Mouse (Mus musculus) kidney, adult 9 months (tissue): ENCODE measurements around the gene Vamp5.

ENCODE experiments used
- DNase-seq: peaks from one replicate; pipeline ENCODE4 v3.0.0; 2022

Gene Vamp5

GRCm38 (mm10) chr6:72380131-72380770, at the start of gene Vamp5:
Gene Vamp5, minus strand, starts transcription at chr6:72380468.
- peak; percentile 88 for DNase-seq

DNA sequence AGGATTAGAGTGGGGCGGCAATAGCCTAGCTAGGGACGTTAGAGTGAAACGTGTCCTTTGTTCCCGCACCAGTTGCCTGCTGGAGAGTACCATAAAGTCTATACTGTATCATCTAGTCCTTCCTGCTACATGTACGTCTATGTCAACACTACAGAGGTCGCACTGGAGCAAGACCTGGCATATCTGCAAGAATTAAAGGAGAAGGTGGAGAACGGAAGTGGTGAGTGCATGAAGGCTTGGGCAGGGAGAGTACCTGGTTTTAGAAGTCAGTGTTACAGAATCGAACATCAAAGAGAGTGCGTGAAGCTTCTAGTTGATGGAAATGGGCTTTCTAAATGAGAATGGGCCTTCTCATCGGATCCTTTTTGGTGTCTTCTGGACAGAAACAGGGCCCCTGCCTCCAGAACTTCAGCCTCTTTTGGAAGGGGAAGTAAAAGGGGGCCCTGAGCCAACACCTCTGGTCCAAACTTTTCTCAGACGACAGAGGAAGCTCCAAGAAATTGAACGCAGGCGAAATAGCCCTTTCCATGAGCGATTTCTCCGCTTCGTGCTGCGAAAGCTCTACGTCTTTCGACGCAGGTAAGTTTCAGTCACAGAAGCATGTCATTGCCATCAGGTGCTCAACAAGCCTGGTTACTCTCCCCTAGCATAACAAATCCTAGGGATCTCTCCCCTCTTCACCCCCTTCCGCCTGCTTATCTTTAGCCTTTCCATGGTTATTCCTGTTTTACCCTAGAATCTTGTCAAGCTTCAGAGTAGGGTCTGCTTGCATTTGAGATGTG, 49.0 kb upstream of the Vamp5 start:
- no peak for DNase-seq

GRCm38 (mm10) chr6:72428036-72428435, 47.8 kb upstream of the Vamp5 start:
- peak; percentile 85 for DNase-seq

- no peak for DNase-seq
Observed at GRCm38 (mm10) chr6:72425646-72426045, 45.4 kb upstream of the Vamp5 start.

GRCm38 (mm10) chr6:72420901-72421300, 40.6 kb upstream of the Vamp5 start:
- DNase-seq, result no peak

GRCm38 (mm10) chr6:72419806-72420205, 39.5 kb upstream of the Vamp5 start:
- no peak for DNase-seq

GRCm38 (mm10) chr6:72418279-72418678, 38.0 kb upstream of the Vamp5 start:
- DNase-seq, result no peak

DNA sequence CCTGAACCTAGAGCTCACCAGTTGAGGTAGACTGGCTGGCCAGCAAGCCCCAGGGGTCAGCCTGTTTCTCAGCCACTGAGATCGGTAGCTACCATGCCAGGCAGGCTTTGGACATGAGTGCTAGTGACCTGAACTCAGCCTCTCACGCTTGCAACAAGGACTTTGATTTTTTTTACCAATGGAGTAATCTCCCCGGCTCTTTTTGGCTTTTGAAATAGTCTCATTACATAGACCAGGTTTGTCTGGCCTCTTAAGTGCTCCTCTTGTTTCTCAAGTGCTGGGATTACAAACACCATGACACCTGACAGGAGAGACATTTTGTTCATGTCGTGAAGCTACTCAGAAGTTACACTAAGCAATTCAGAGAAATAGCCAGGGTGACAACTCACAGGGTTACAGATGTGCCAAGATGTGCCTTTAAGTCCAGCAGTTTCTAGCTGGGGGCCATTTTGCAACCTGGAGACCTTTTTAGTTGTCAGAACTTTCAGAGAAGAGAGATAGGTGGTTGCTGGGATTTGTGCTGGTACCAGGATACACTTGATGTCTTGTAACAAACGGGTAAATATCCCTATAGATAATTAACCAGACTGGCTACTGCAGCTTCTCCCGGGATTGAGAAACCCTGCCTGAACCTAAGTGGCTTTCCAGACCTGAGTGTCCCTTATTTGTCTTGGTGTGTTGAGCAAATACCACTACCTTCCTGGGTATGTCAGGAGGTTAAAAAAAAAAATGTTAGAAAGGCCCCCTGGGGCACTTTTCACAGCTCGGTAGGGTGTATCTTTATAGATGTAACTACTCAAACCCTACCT, 35.9 kb upstream of the Vamp5 start:
- no peak for DNase-seq

DNA sequence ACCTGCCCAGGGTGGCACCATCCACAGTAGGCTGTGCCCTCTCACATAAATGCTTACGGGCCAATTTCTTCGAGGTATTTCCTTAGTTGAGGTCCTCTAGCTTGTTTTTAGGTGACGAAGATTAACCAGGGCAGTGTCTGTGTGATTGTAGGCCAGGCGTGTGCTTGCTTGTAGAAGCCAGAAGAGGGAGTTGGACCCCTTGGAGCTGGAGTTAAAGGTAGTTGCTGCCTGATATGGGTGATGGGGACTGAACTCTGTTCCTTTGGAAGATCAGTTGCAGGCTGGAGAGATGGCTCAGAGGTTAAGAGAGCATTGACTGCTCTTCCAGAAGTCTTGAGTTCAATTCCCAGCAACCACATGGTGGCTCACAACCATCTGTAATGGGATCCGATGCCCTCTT, 34.9 kb upstream of the Vamp5 start:
- no peak for DNase-seq

GRCm38 (mm10) chr6:72414076-72414756, 33.9 kb upstream of the Vamp5 start, which contains the start of gene Ggcx:
Gene Ggcx, plus strand, starts transcription at chr6:72414308.
- DNase-seq, result peak; percentile 97

GRCm38 (mm10) chr6:72410518-72410917, 30.2 kb upstream of the Vamp5 start:
- DNase-seq, result no peak

- no peak for DNase-seq
Observed at GRCm38 (mm10) chr6:72410003-72410402, 29.7 kb upstream of the Vamp5 start.

DNA sequence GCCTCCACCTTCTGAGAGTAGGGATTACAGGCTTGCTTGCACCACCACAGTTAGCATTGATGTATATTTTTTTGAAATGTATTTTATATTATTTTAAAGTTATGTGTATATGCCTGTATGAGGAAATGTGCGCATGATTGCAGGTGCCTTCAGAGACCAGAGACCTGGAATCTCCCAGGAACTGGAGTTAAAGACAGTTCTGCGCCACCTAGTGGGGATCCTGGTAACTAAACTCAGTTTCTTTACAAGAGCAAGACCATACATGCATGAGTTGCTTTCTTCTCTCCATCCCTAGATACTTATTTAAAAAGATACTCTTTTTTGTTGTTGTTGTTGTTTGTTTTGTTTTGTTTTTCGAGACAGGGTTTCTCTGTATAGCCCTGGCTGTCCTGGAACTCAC, 29.3 kb upstream of the Vamp5 start:
- DNase-seq, result peak; percentile 81

GRCm38 (mm10) chr6:72407119-72407518, 26.9 kb upstream of the Vamp5 start:
- peak; percentile 91 for DNase-seq

DNA sequence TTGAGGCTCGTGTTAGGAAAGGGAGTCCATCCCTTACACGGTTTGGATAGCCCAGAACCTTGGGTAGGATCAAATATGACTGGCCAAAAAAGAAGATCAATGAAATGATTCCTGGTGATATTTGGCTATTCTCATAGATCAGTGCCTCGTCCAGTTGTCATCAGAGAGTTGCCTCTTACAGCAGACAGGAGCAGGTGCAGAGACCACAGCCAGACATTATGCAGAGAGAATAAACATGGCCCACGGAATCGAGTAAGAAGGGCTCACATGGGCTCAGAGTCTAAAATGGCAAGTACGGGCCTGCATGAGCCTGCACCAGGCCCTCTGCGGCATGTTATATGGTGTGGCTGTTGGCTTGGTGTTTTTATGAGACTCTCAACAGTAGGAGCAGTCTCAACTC, 25.1 kb upstream of the Vamp5 start:
- DNase-seq, result no peak

GRCm38 (mm10) chr6:72401875-72402274, 21.6 kb upstream of the Vamp5 start:
- peak; percentile 91 for DNase-seq

DNA sequence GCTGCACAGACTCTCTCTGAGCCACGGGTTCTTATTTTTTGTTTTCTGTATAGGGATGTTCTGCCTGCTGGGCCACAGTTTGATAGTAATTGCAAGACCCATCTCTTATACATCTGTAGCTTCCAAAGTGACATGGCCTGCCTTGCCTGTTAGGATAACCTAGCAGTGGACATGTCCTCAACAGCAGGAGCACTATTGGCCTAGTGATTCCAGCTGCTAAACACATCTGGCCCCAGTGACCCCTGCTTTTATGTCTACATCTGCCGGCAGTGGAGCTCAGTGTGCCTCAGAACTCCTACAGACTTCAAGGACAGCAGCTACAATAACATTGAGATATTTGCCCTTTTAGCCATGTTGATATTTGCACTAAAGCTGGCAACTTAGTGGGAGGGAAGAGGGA, 19.7 kb upstream of the Vamp5 start:
- no peak for DNase-seq

DNA sequence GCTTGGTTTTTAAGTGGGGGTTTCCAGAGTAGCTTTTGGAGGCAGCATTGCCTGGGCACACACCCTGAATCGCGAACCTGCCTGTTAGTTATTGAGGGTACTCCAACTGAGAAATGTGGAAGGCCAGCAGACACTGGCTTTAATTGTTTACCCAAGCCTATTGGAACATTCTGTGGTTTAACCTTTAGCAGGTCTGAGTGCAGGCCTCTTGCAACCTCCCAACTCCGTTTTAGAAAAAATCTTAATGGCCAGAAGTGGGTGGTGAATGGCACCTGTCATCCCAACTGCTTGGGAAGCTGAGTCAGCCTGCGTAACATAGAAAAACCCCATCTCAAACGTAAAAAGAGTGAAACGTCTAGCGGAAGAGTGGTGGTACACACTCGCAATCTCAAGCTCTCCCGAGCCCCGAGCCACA, 16.6 kb upstream of the Vamp5 start:
- DNase-seq, result no peak

DNA sequence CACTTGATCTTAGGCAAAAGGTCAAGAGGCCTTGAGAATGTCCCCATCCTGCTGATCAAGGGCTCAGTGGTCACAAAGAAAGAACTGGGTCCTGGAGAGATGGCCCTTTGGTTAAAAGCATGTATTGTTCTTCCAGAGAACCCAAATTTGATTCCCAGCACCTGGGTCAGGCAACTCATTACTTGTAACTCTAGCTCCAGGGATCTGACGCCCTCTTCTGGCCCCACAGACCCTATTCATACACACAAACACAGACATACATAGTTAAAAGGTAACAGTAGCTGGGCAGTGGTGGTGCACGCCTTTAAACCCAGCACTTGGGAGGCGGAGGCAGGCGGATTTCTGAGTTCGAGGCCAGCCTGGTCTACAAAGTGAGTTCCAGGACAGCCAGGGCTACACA, 12.1 kb upstream of the Vamp5 start:
- no peak for DNase-seq

DNA sequence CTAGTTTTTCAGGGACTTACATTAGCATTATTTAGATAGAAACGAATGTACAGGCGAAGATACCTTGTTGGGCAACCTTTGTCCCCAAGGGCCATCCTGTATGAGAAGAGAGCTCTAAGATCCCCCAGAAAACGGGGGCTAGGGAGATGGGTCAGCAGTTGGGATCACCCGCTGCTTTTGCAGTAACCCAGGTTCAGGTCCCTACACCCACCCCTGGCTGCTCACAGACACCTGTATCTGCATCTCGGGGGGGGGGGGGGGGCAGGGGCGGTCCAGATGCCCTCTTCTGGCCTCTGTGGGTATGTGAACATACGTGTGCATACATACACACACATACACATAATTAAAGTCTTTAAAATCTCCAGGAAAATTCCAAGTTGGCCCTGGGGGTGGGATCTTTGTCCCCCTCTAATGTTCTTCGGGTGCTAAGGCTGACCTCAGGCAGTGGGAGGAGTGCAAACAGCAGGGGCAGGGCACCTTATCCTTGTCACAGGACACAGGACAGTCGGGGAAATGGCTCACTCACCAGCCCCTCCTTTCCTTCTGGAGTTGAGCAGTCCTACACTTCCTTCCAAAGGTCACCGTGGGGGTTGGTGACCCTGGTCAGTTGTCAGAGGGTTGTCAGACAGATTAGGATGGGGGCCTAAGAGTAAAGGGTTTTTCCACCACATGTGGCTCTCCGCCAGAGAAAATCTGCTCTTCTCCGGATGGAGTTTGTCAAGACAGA, 10.7 kb upstream of the Vamp5 start:
- peak; percentile 96 for DNase-seq

DNA sequence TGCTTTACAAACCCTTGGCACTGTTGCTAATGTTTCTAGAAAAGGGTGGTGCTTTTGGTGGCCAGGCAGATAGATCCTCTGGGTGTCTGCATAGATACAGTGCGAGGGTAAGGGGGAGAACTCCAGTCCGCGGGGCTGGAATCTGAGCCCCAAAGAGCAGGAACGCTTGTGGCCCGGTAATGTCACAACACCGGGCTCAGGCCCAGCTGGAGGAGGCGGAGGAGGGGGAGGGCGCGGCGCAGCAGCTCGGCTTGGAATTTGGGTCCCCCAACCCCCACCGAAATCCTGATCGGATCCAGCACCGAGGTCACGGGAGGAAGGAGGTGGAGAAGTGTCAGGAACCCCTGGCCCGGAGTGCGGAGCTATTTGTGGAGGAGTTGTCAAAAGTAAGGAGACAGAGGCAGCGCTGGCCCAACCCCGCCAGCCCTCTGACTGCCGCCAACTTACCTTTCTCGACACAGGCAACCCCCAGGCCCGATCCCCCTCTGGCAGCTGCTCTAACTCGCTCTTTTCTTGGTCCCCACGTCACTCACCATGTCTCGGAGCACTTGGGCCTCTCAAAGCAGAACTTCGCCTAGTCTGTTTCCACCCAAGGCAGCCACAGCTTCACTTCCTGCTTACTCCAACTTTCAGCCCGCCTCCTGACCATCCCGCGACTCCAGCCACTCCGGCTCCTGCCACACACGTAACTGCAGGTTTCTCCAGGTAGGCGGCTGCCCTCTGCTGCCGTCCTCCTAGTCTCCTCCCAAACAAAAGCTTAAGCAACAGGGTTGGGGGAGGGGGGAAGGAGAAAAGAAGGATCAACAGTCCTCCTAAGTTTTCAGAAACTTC, 9.9 kb upstream of the Vamp5 start, which contains the start of gene Vamp8:
Vamp8 (minus strand) TSS at position 763 of the 831 bp plus-strand sequence.
- DNase-seq, result peak; percentile 94
